Mouse (Mus musculus) limb, embryonic 13.5 days (tissue): ENCODE measurements around the gene Surf2. TPM values are rescaled to one million over a fixed set of nuclear protein-coding genes. Genes with fewer than 3 reads are reported as not detected.
A peak's percentile ranks its signal among the peaks of the same experiment; 100 is the strongest.

Experiments used
- ATAC-seq: fragments of 200-750 bp; cut with Nextera tagmentation; 2 replicates; pipeline ENCODE4 v1.8.0; 2017; ENCODE audit warnings: low read depth, moderate number of reproducible peaks, moderate TSS enrichment; ENCODE audit not compliant: low FRiP score
- H3K27ac ChIP-seq: fragments of 300-500 bp; sonication (generic); 2 replicates; pipeline ENCODE4 v1.5.1; 2015; ENCODE audit warnings: inconsistent platforms, mild to moderate bottlenecking, moderate library complexity
- H3K27me3 ChIP-seq: fragments of 300-500 bp; sonication (generic); 2 replicates; pipeline ENCODE4 v1.6.1; 2015; ENCODE audit warnings: mild to moderate bottlenecking, inconsistent platforms
- H3K36me3 ChIP-seq: fragments of 300-500 bp; sonication (generic); 2 replicates; pipeline ENCODE4 v1.6.1; 2015; ENCODE audit warnings: inconsistent platforms, mild to moderate bottlenecking, moderate library complexity
- H3K4me1 ChIP-seq: fragments of 300-500 bp; sonication (generic); 2 replicates; pipeline ENCODE4 v1.6.1; 2015; ENCODE audit warnings: inconsistent platforms
- H3K4me2 ChIP-seq: fragments of 300-500 bp; sonication (generic); replicated peaks from 2 replicates; pipeline ENCODE4 v1.6.1; 2015; ENCODE audit warnings: inconsistent platforms, mild to moderate bottlenecking, moderate library complexity
- H3K4me3 ChIP-seq: fragments of 300-500 bp; sonication (generic); 2 replicates; pipeline ENCODE4 v1.5.1; 2015; ENCODE audit warnings: moderate library complexity, mild to moderate bottlenecking, inconsistent platforms
- H3K9ac ChIP-seq: fragments of 300-500 bp; sonication (generic); 2 replicates; pipeline ENCODE4 v1.6.1; 2015; ENCODE audit warnings: mild to moderate bottlenecking, inconsistent platforms
- H3K9me3 ChIP-seq: fragments of 300-500 bp; sonication (generic); 2 replicates; pipeline ENCODE4 v1.6.1; 2016; ENCODE audit warnings: inconsistent platforms
- WGBS: fragments of 180-500 bp; shearing (Covaris S2); methylation state at CpG from one replicate; pipeline ENCODE4 v1.1.7; 2015; 5-methylcytosine and 5-hydroxymethylcytosine counted together
- polyA plus RNA-seq: library from polyadenylated mRNA; unstranded; fragments of >200 nt; fragmentation: Nextera tagmentation; extraction: Ambion mirVana; gene quantifications from 2 replicates; pipeline ENCODE4 v1.2.1, GENCODE M21; 2015

Gene Surf2
- polyA plus RNA-seq, 1 experiment from 2014 or later: 42.0 TPM

GRCm38 (mm10) chr2:26951346-26951905 is 35.3 kb downstream of the Surf2 start:
- H3K36me3 ChIP-seq: peaks cover 90% of the 10 kb centered on the region
- no peak overlapping the region for H3K9ac ChIP-seq
- ATAC-seq: no peak
- H3K4me1 ChIP-seq: no peaks in the 10 kb centered on the region
- WGBS: 85% methylated on average over 8 of the region's 8 CpGs
- no peaks in the 10 kb centered on the region for H3K27me3 ChIP-seq
- no peak overlapping the region for H3K4me3 ChIP-seq
- no peak overlapping the region for H3K4me2 ChIP-seq
- H3K9me3 ChIP-seq: no peaks in the 10 kb centered on the region
- no peak overlapping the region for H3K27ac ChIP-seq

GRCm38 (mm10) chr2:26952193-26952592 is 36.0 kb downstream of the Surf2 start:
- Histone ChIP-seq H3K4me3 (no peak overlapping the region), H3K27me3 (no peaks in the 10 kb centered on the region), H3K36me3 (peaks cover 92% of the 10 kb centered on the region), H3K4me2 (no peak overlapping the region), H3K4me1 (no peaks in the 10 kb centered on the region), H3K9ac (no peak overlapping the region), H3K27ac (no peak overlapping the region), H3K9me3 (no peaks in the 10 kb centered on the region)
- 95% methylated on average over 4 of the region's 4 CpGs for WGBS
- no peak for ATAC-seq

GRCm38 (mm10) chr2:26952866-26953265 is 36.7 kb downstream of the Surf2 start:
- 79% methylated on average over 8 of the region's 8 CpGs for WGBS
- peaks cover 96% of the 10 kb centered on the region for H3K36me3 ChIP-seq

GRCm38 (mm10) chr2:26954735-26955395 is 38.7 kb downstream of the Surf2 start:
- WGBS: 89% methylated on average over 2 of the region's 2 CpGs
- H3K9ac ChIP-seq: no peak overlapping the region
- no peaks in the 10 kb centered on the region for H3K9me3 ChIP-seq
- H3K4me1 ChIP-seq: no peaks in the 10 kb centered on the region
- ATAC-seq: no peak
- H3K4me3 ChIP-seq: no peak overlapping the region
- H3K4me2 ChIP-seq: no peak overlapping the region
- H3K36me3 ChIP-seq: peaks cover 95% of the 10 kb centered on the region
- no peaks in the 10 kb centered on the region for H3K27me3 ChIP-seq
- H3K27ac ChIP-seq: no peak overlapping the region

More at GRCm38 (mm10) chr2:26952866-26953265, 36.7 kb downstream of the Surf2 start:
- Histone ChIP-seq H3K9ac (no peak overlapping the region), H3K4me2 (no peak overlapping the region), H3K9me3 (no peaks in the 10 kb centered on the region), H3K4me3 (no peak overlapping the region), H3K27me3 (no peaks in the 10 kb centered on the region), H3K4me1 (no peaks in the 10 kb centered on the region), H3K27ac (no peak overlapping the region)
- ATAC-seq: no peak

GRCm38 (mm10) chr2:26956811-26957487 is 40.8 kb downstream of the Surf2 start:
- Histone ChIP-seq H3K9me3 (no peaks in the 10 kb centered on the region), H3K36me3 (peaks cover 95% of the 10 kb centered on the region), H3K9ac (no peak overlapping the region), H3K4me2 (no peak overlapping the region), H3K4me1 (peaks cover 8% of the 10 kb centered on the region), H3K27me3 (no peaks in the 10 kb centered on the region), H3K4me3 (no peak overlapping the region), H3K27ac (no peak overlapping the region)
- WGBS: 93% methylated on average over 12 of the region's 12 CpGs
- no peak for ATAC-seq

- no peaks in the 10 kb centered on the region for H3K9me3 ChIP-seq
- H3K36me3 ChIP-seq: peaks cover 95% of the 10 kb centered on the region
- H3K27ac ChIP-seq: no peak overlapping the region
- no peak overlapping the region for H3K9ac ChIP-seq
- WGBS: 86% methylated on average over 2 of the region's 2 CpGs
- H3K4me1 ChIP-seq: peaks cover 12% of the 10 kb centered on the region
- ATAC-seq: no peak
- H3K4me3 ChIP-seq: no peak overlapping the region
- H3K27me3 ChIP-seq: no peaks in the 10 kb centered on the region
- no peak overlapping the region for H3K4me2 ChIP-seq
Measured at GRCm38 (mm10) chr2:26957488-26957859, 41.3 kb downstream of the Surf2 start.

GRCm38 (mm10) chr2:26960756-26961155 is 44.6 kb downstream of the Surf2 start:
- Histone ChIP-seq H3K27ac (no peak overlapping the region), H3K9ac (peak overlapping the region; percentile 25; the same call in 1 of the 2 replicates), H3K4me1 (peaks cover 25% of the 10 kb centered on the region), H3K4me3 (no peak overlapping the region), H3K36me3 (peaks cover 62% of the 10 kb centered on the region), H3K27me3 (no peaks in the 10 kb centered on the region), H3K4me2 (no peak overlapping the region), H3K9me3 (no peaks in the 10 kb centered on the region)
- no peak for ATAC-seq
- WGBS: 75% methylated on average over 4 of the region's 4 CpGs

GRCm38 (mm10) chr2:26963923-26964723 is 48.0 kb downstream of the Surf2 start, which contains the start of gene Rexo4:
TSS of gene Rexo4 (minus strand) at chr2:26964386.
- H3K36me3 ChIP-seq: peaks cover 30% of the 10 kb centered on the region
- WGBS: under 1% methylated on average over 50 of the region's 50 CpGs

GRCm38 (mm10) chr2:26964724-26965370 is 48.7 kb downstream of the Surf2 start:
- Histone ChIP-seq H3K4me3 (peak overlapping the region; percentile 80), H3K36me3 (peaks cover 25% of the 10 kb centered on the region), H3K4me1 (peaks cover 25% of the 10 kb centered on the region), H3K9me3 (no peaks in the 10 kb centered on the region), H3K27me3 (no peaks in the 10 kb centered on the region), H3K27ac (peak overlapping the region; percentile 98), H3K4me2 (peak overlapping the region; percentile 71), H3K9ac (peak overlapping the region; percentile 90)
- WGBS: 14% methylated on average over 14 of the region's 14 CpGs
- no peak for ATAC-seq

More at GRCm38 (mm10) chr2:26963923-26964723, 48.0 kb downstream of the Surf2 start, which contains the start of gene Rexo4:
- H3K4me2 ChIP-seq: peak within 1 kb of the TSS; percentile 71
- peak within 1 kb of the TSS; percentile 98 for H3K27ac ChIP-seq
- no peaks in the 10 kb centered on the region for H3K9me3 ChIP-seq
- peak within 1 kb of the TSS; percentile 80 for H3K4me3 ChIP-seq
- peak within 1 kb of the TSS; percentile 90 for H3K9ac ChIP-seq
- no peaks in the 10 kb centered on the region for H3K27me3 ChIP-seq
- peak; percentile 96 for ATAC-seq
- peaks cover 25% of the 10 kb centered on the region for H3K4me1 ChIP-seq

GRCm38 (mm10) chr2:26967262-26967661 is 51.1 kb downstream of the Surf2 start:
- Histone ChIP-seq H3K4me1 (peaks cover 15% of the 10 kb centered on the region), H3K4me2 (no peak overlapping the region), H3K9ac (no peak overlapping the region), H3K9me3 (no peaks in the 10 kb centered on the region), H3K27me3 (no peaks in the 10 kb centered on the region), H3K27ac (no peak overlapping the region), H3K36me3 (peaks cover 2% of the 10 kb centered on the region), H3K4me3 (no peak overlapping the region)
- no peak for ATAC-seq
- WGBS: 75% methylated on average over 2 of the region's 2 CpGs
